Mouse (Mus musculus) C2C12 (cell line): Measurements from ENCODE around the gene Mroh2a. TPM values are rescaled to one million over a fixed set of nuclear protein-coding genes. Genes with fewer than 3 reads are reported as not detected.
"Not testable (repeated sequence)": the region's sequence is repeated elsewhere in the genome, so short reads cannot be mapped to it uniquely, and the experiment has no call there.

ENCODE experiments used
- H3K27me3 ChIP-seq: one replicate; pipeline ENCODE4 v1.6.1; 2011; ENCODE audit not compliant: control insufficient read depth, insufficient read depth, insufficient read length
- H3K36me3 ChIP-seq: one replicate; pipeline ENCODE4 v1.6.1; 2011; ENCODE audit not compliant: control insufficient read depth, insufficient read depth
- H3K4me3 ChIP-seq: one replicate; pipeline ENCODE4 v1.5.1; 2011; ENCODE audit warnings: mild to moderate bottlenecking, control low read depth; ENCODE audit not compliant: poor library complexity, insufficient read depth, severe bottlenecking
- H3K79me2 ChIP-seq: one replicate; pipeline ENCODE4 v1.6.1; 2011; ENCODE audit not compliant: control insufficient read depth, insufficient read depth
- H3K79me3 ChIP-seq: one replicate; pipeline ENCODE4 v1.6.1; 2011; ENCODE audit warnings: low read depth, control low read depth
- H3ac ChIP-seq: one replicate; pipeline ENCODE3; 2011; ENCODE audit warnings: low read depth; ENCODE audit not compliant: control insufficient read depth, insufficient read length
- CEBPB ChIP-seq: IDR thresholded peaks from one replicate; pipeline ENCODE4 v1.6.1; 2011; ENCODE audit warnings: low read depth, mild to moderate bottlenecking, control low read depth, moderate library complexity
- CTCF ChIP-seq: IDR thresholded peaks from one replicate; pipeline ENCODE4 v1.5.1; 2011; ENCODE audit not compliant: control insufficient read depth, insufficient read depth, insufficient read length
- FOSL1 ChIP-seq: IDR thresholded peaks from one replicate; pipeline ENCODE4 v1.8.0; 2011; ENCODE audit warnings: mild to moderate bottlenecking, low read length; ENCODE audit not compliant: poor library complexity, insufficient read depth, severe bottlenecking
- MAX ChIP-seq: IDR thresholded peaks from one replicate; pipeline ENCODE4 v1.6.1; 2011; ENCODE audit warnings: mild to moderate bottlenecking, control low read depth
- MYOD1 ChIP-seq: IDR thresholded peaks from one replicate; pipeline ENCODE4 v1.6.1; 2011; ENCODE audit warnings: low read depth; ENCODE audit not compliant: control insufficient read depth, insufficient read length
- MYOG ChIP-seq: IDR thresholded peaks from one replicate; pipeline ENCODE4 v1.6.1; 2011; ENCODE audit not compliant: control insufficient read depth, insufficient read length; ENCODE audit errors: extremely low read depth
- USF1 ChIP-seq: IDR thresholded peaks from one replicate; pipeline ENCODE4 v1.6.1; 2011; ENCODE audit warnings: low read depth, mild to moderate bottlenecking, control low read depth, moderate library complexity
- polyA plus RNA-seq: library from polyadenylated mRNA; unstranded; fragments of >200 nt; fragmentation: generic; extraction: Trizol; gene quantifications from one replicate; pipeline ENCODE4 v1.2.1, GENCODE M21; 2012; ENCODE audit warnings: missing spikeins

The Mroh2a gene
- polyA plus RNA-seq, 1 experiment: 0.69 TPM

DNA sequence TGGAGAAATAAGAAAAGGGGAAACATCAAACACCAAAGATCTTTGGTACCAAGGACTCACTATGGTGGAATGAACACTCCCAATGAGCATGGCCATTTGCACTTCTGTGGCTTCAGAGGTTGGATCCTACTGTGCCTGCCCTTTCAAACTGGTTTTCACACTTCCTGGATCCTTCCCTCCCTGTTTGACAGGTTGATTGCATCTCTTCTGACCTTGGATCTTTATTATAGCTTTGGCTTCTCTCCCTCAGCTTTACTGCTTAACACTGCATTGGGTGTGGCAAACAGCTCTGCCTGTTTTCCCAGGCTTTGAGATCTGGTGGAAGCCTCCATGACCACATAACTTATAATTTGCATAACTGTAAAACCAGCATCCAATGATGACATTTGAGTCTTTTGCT lies 6.5 kb upstream of the Mroh2a start:
- H3K79me2 ChIP-seq: no peaks in the 10 kb centered on the region
- no peaks in the 10 kb centered on the region for H3K36me3 ChIP-seq
- TF ChIP-seq USF1 (no peak), CTCF (no peak), CEBPB (no peak), MYOG (no peak), FOSL1 (no peak), MAX (no peak), MYOD1 (no peak)
- no peaks in the 10 kb centered on the region for H3K27me3 ChIP-seq
- H3K79me3 ChIP-seq: no peaks in the 10 kb centered on the region
- no peak overlapping the region for H3K4me3 ChIP-seq
- no peak overlapping the region for H3ac ChIP-seq

DNA sequence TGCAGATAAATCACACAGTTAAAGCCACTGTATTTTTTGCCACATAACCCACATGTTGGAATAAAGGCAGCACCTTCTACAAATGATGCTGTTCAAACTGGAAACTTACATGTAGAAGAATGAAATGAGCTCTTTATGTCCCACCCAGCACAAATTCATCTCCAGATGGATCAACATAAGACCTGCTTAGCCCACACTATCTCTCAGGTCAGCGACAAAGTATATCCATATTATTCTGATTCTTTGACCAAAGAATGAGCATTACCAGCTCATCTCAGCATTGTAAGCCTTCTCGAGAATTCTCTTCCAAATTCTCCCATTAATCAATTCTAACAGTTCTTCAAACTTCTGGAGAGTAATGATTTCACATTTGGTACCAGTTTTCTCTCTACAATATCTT lies 4.6 kb upstream of the Mroh2a start:
- H3K36me3 ChIP-seq: no peaks in the 10 kb centered on the region
- no peaks in the 10 kb centered on the region for H3K27me3 ChIP-seq
- H3ac ChIP-seq: no peak overlapping the region
- TF ChIP-seq FOSL1 (no peak), USF1 (no peak), MYOG (no peak), CEBPB (no peak), MAX (no peak), CTCF (no peak), MYOD1 (no peak)
- no peaks in the 10 kb centered on the region for H3K79me3 ChIP-seq
- H3K4me3 ChIP-seq: no peak overlapping the region
- H3K79me2 ChIP-seq: no peaks in the 10 kb centered on the region

- H3K36me3 ChIP-seq, H3ac ChIP-seq, H3K4me3 ChIP-seq, H3K79me2 ChIP-seq, H3K27me3 ChIP-seq, H3K79me3 ChIP-seq: not testable (repeated sequence)
Measured at GRCm38 (mm10) chr1:88223011-88223515, 3.7 kb upstream of the Mroh2a start.

- H3K36me3 ChIP-seq: no peaks in the 10 kb centered on the region
Measured at GRCm38 (mm10) chr1:88223591-88223990, 3.2 kb upstream of the Mroh2a start.

GRCm38 (mm10) chr1:88224029-88224776 lies 2.6 kb upstream of the Mroh2a start:
- no peak for TF ChIP-seq MAX
- no peak for TF ChIP-seq MYOG
- no peak for TF ChIP-seq MYOD1
- TF ChIP-seq FOSL1: no peak
- TF ChIP-seq USF1: no peak
- TF ChIP-seq CEBPB: no peak
- no peak for TF ChIP-seq CTCF
- Histone ChIP-seq H3K79me3 (no peaks in the 10 kb centered on the region), H3K4me3 (no peak overlapping the region), H3K36me3 (no peaks in the 10 kb centered on the region), H3K27me3 (no peaks in the 10 kb centered on the region), H3K79me2 (no peaks in the 10 kb centered on the region), H3ac (no peak overlapping the region)

More at GRCm38 (mm10) chr1:88223591-88223990, 3.2 kb upstream of the Mroh2a start:
- Histone ChIP-seq H3K4me3 (no peak overlapping the region), H3K79me2 (no peaks in the 10 kb centered on the region), H3K27me3 (no peaks in the 10 kb centered on the region), H3ac (no peak overlapping the region), H3K79me3 (no peaks in the 10 kb centered on the region)
- TF ChIP-seq FOSL1: no peak

- not testable (repeated sequence) for H3ac ChIP-seq, H3K79me2 ChIP-seq, H3K4me3 ChIP-seq, H3K27me3 ChIP-seq, H3K36me3 ChIP-seq, H3K79me3 ChIP-seq
Measured at GRCm38 (mm10) chr1:88225301-88225700, 1.5 kb upstream of the Mroh2a start.
